Mouse (Mus musculus): ENCODE results near the gene Ramac.

- TF ChIP-seq CTCF (IDR thresholded peaks at IDR 0.05; ENCODE audit: low read depth, low read length) (no peak), TAL1 (conservative IDR thresholded peaks at IDR 0.05; ENCODE audit: low read depth, low read length) (no peak), GATA1 (IDR thresholded peaks at IDR 0.05; ENCODE audit: borderline replicate concordance, low read length) (no peak), POLR2AphosphoS5 (IDR thresholded peaks at IDR 0.05; ENCODE audit: insufficient replicate concordance, low read depth, low read length) (no peak)
These were observed 18.6 kb upstream of the Ramac start for GRCm38 (mm10) chr7:81744145-81744544.

All from G1E (cell line).